ENCODE assay signal across 30 mouse cellular contexts in the genomic region with DNA sequence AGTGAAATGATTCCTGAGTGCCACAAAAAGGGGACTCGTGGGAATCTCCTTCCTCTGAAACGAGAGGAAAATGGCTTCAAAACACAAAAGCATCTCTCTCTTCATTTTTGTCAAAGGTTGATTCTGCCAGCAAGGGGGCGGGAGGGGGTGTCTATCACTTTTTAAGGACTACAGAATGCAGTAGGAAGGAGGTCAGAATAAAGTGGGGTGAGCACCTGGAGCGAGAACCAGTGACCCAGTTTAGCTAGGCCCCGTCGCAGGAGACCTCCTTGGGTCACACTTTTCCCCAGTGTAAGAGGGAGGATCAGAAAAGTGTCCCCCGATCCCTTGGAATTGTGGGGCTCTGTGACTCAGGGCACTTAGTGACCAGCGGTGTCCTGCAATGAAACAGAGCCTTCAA.
"Had no signal": no experiment of that assay in that cellular context is flagged by ENCODE, and none has a peak within 500 bp of the region (broad histone marks: within the 10 kb centered on the region; RNA-seq: fewer than 3 reads in every experiment).

No protein-coding gene starts in this region.

- ATAC-seq: liver, embryonic 12.5 days; liver, postnatal 0 days; lung, postnatal 0 days; midbrain, embryonic 13.5 days; midbrain, embryonic 15.5 days; midbrain, embryonic 16.5 days had no signal

- H3K4me3 ChIP-seq: limb, embryonic 10.5 days; limb, embryonic 12.5 days; limb, embryonic 13.5 days; limb, embryonic 15.5 days; liver, embryonic 12.5 days; liver, embryonic 13.5 days; liver, embryonic 15.5 days; lung, embryonic 15.5 days; megakaryocyte, embryonic 14.5 days; midbrain, embryonic 12.5 days; midbrain, embryonic 13.5 days; midbrain, embryonic 15.5 days; myocyte; neural tube, embryonic 12.5 days had no signal

- H3K4me1 ChIP-seq: limb, embryonic 12.5 days; limb, embryonic 13.5 days; liver, embryonic 12.5 days; liver, embryonic 13.5 days; liver, embryonic 15.5 days; megakaryocyte, embryonic 14.5 days; midbrain, embryonic 12.5 days; midbrain, embryonic 13.5 days; midbrain, embryonic 15.5 days; neural tube, embryonic 12.5 days had no signal

- H3K4me2 ChIP-seq: limb, embryonic 12.5 days; limb, embryonic 13.5 days; limb, embryonic 15.5 days; liver, embryonic 11.5 days; liver, embryonic 12.5 days; liver, embryonic 13.5 days; liver, embryonic 15.5 days; lung, embryonic 14.5 days; lung, embryonic 15.5 days; midbrain, embryonic 12.5 days; midbrain, embryonic 13.5 days; midbrain, embryonic 15.5 days; neural tube, embryonic 12.5 days had no signal

- H3K9ac ChIP-seq: limb, embryonic 12.5 days; limb, embryonic 13.5 days; limb, embryonic 15.5 days; liver, embryonic 12.5 days; liver, embryonic 13.5 days; liver, embryonic 14.5 days; liver, embryonic 15.5 days; liver, postnatal 0 days; lung, embryonic 14.5 days; lung, embryonic 15.5 days; midbrain, embryonic 12.5 days; midbrain, embryonic 13.5 days; midbrain, embryonic 15.5 days; neural tube, embryonic 12.5 days had no signal

- H3K9me3 ChIP-seq: limb, embryonic 10.5 days; limb, embryonic 12.5 days; limb, embryonic 13.5 days; limb, embryonic 15.5 days; liver, embryonic 12.5 days; liver, embryonic 13.5 days; liver, embryonic 15.5 days; lung, embryonic 15.5 days; midbrain, embryonic 12.5 days; midbrain, embryonic 13.5 days; midbrain, embryonic 15.5 days; neural tube, embryonic 12.5 days had no signal

- H3K27ac ChIP-seq: limb, embryonic 10.5 days; limb, embryonic 12.5 days; limb, embryonic 13.5 days; limb, embryonic 15.5 days; liver, embryonic 12.5 days; liver, embryonic 13.5 days; liver, embryonic 14.5 days; liver, embryonic 15.5 days; lung, embryonic 15.5 days; macrophage; midbrain, embryonic 12.5 days; midbrain, embryonic 13.5 days; midbrain, embryonic 15.5 days; neural tube, embryonic 12.5 days had no signal

- DNase-seq: left cerebral cortex, postnatal 4 days; liver; liver, embryonic 13.5 days; liver, postnatal 0 days; lung, adult 18-20 months; lung, adult 2 months; lung, embryonic 14.5 days; lung, postnatal 10 days; lung, postnatal 14 days; lung, postnatal 36 days; lung, postnatal 4 days; midbrain, embryonic 14.5 days had no signal

- H3K27me3 ChIP-seq: limb, embryonic 12.5 days; limb, embryonic 13.5 days; limb, embryonic 15.5 days; liver, embryonic 13.5 days; liver, embryonic 15.5 days; megakaryocyte, embryonic 14.5 days; midbrain, embryonic 12.5 days; midbrain, embryonic 13.5 days; midbrain, embryonic 15.5 days; neural tube, embryonic 12.5 days had no signal

- H3K36me3 ChIP-seq: limb, embryonic 10.5 days; limb, embryonic 12.5 days; limb, embryonic 13.5 days; limb, embryonic 15.5 days; liver, embryonic 12.5 days; liver, embryonic 13.5 days; liver, embryonic 15.5 days; lung, embryonic 15.5 days; midbrain, embryonic 12.5 days; midbrain, embryonic 13.5 days; midbrain, embryonic 15.5 days; neural tube, embryonic 12.5 days had no signal
